Mouse (Mus musculus) limb, embryonic 12.5 days (tissue): ENCODE results near the gene Tmem106c. TPM values are rescaled to one million over a fixed set of nuclear protein-coding genes. Genes with fewer than 3 reads are reported as not detected.
A peak's percentile ranks its signal among the peaks of the same experiment; 100 is the strongest.

Experiments
- ATAC-seq: fragments of 200-750 bp; cut with Nextera tagmentation; 2 replicates; pipeline ENCODE4 v1.8.0; 2017; ENCODE audit warnings: low read depth, moderate TSS enrichment; ENCODE audit not compliant: insufficient number of reproducible peaks, insufficient read depth, low FRiP score, low TSS enrichment
- H3K27ac ChIP-seq: fragments of 300-500 bp; sonication (generic); 2 replicates; pipeline ENCODE4 v1.5.1; 2016; ENCODE audit warnings: mild to moderate bottlenecking, moderate library complexity
- H3K27me3 ChIP-seq: fragments of 300-500 bp; sonication (generic); 2 replicates; pipeline ENCODE4 v1.6.1; 2016; ENCODE audit warnings: mild to moderate bottlenecking, moderate library complexity
- H3K36me3 ChIP-seq: fragments of 300-500 bp; sonication (generic); 2 replicates; pipeline ENCODE4 v1.6.1; 2016; ENCODE audit warnings: mild to moderate bottlenecking, moderate library complexity
- H3K4me1 ChIP-seq: fragments of 300-500 bp; sonication (generic); replicated peaks from 2 replicates; pipeline ENCODE4 v1.6.1; 2016
- H3K4me2 ChIP-seq: fragments of 300-500 bp; sonication (generic); 2 replicates; pipeline ENCODE4 v1.6.1; 2016; ENCODE audit warnings: mild to moderate bottlenecking, moderate library complexity
- H3K4me3 ChIP-seq: fragments of 300-500 bp; sonication (generic); replicated peaks from 2 replicates; pipeline ENCODE4 v1.5.1; 2016; ENCODE audit warnings: mild to moderate bottlenecking
- H3K9ac ChIP-seq: fragments of 300-500 bp; sonication (generic); replicated peaks from 2 replicates; pipeline ENCODE4 v1.6.1; 2016; ENCODE audit warnings: mild to moderate bottlenecking, moderate library complexity
- H3K9me3 ChIP-seq: fragments of 300-500 bp; sonication (generic); 2 replicates; pipeline ENCODE4 v1.6.1; 2016; ENCODE audit warnings: mild to moderate bottlenecking, moderate library complexity
- WGBS: fragments of 180-500 bp; shearing (Covaris S2); methylation state at CpG from one replicate; pipeline ENCODE4 v1.1.7; 2016; 5-methylcytosine and 5-hydroxymethylcytosine counted together
- polyA plus RNA-seq: library from polyadenylated mRNA; unstranded; fragments of >200 nt; fragmentation: Nextera tagmentation; extraction: Ambion mirVana; gene quantifications from 2 replicates; pipeline ENCODE4 v1.2.1, GENCODE M21; 2016

Tmem106c gene
- polyA plus RNA-seq, 1 experiment from 2014 or later: 33.9 TPM

GRCm38 (mm10) chr15:97952889-97953189, 11.2 kb upstream of the Tmem106c start:
- 67% methylated on average over 4 of the region's 4 CpGs for WGBS
- Histone ChIP-seq H3K27ac (no peak overlapping the region), H3K4me3 (no peak overlapping the region), H3K4me1 (peaks cover 32% of the 10 kb centered on the region), H3K27me3 (peaks cover 7% of the 10 kb centered on the region; the same call in 1 of the 2 replicates), H3K36me3 (no peaks in the 10 kb centered on the region), H3K4me2 (0 out of 2 replicates have a peak overlapping the region, but pooled peaks have one; percentile 27), H3K9ac (no peak overlapping the region), H3K9me3 (no peaks in the 10 kb centered on the region)
- ATAC-seq: 0 out of 2 replicates have a peak, but pooled peaks have one; percentile 24

GRCm38 (mm10) chr15:97954671-97955070, 9.3 kb upstream of the Tmem106c start:
- no peak overlapping the region for H3K4me2 ChIP-seq
- H3K4me1 ChIP-seq: peaks cover 23% of the 10 kb centered on the region
- H3K4me3 ChIP-seq: no peak overlapping the region
- no peaks in the 10 kb centered on the region for H3K9me3 ChIP-seq
- H3K36me3 ChIP-seq: no peaks in the 10 kb centered on the region
- no peak overlapping the region for H3K9ac ChIP-seq
- WGBS: 82% methylated on average over 8 of the region's 8 CpGs
- no peak overlapping the region for H3K27ac ChIP-seq
- ATAC-seq: no peak
- H3K27me3 ChIP-seq: peaks cover 7% of the 10 kb centered on the region; the same call in 1 of the 2 replicates

- WGBS: 76% methylated on average over 1 of the region's 1 CpGs
Observed at GRCm38 (mm10) chr15:97955286-97955685, 8.7 kb upstream of the Tmem106c start.

GRCm38 (mm10) chr15:97955742-97956141, 8.3 kb upstream of the Tmem106c start:
- WGBS: 22% methylated on average over 4 of the region's 4 CpGs
- no peak for ATAC-seq
- H3K9ac ChIP-seq: no peak overlapping the region
- H3K4me2 ChIP-seq: no peak overlapping the region
- H3K27me3 ChIP-seq: peaks cover 7% of the 10 kb centered on the region; the same call in 1 of the 2 replicates
- H3K27ac ChIP-seq: no peak overlapping the region
- H3K4me1 ChIP-seq: peaks cover 21% of the 10 kb centered on the region
- no peaks in the 10 kb centered on the region for H3K9me3 ChIP-seq
- no peak overlapping the region for H3K4me3 ChIP-seq
- H3K36me3 ChIP-seq: no peaks in the 10 kb centered on the region

More at GRCm38 (mm10) chr15:97955286-97955685, 8.7 kb upstream of the Tmem106c start:
- Histone ChIP-seq H3K9me3 (no peaks in the 10 kb centered on the region), H3K4me1 (peaks cover 21% of the 10 kb centered on the region), H3K9ac (no peak overlapping the region), H3K36me3 (no peaks in the 10 kb centered on the region), H3K4me3 (no peak overlapping the region), H3K27ac (no peak overlapping the region), H3K27me3 (peaks cover 7% of the 10 kb centered on the region; the same call in 1 of the 2 replicates), H3K4me2 (no peak overlapping the region)
- ATAC-seq: no peak

- no peak for ATAC-seq
- H3K4me3 ChIP-seq: no peak overlapping the region
- H3K4me2 ChIP-seq: no peak overlapping the region
- no peaks in the 10 kb centered on the region for H3K9me3 ChIP-seq
- H3K36me3 ChIP-seq: no peaks in the 10 kb centered on the region
- peaks cover 21% of the 10 kb centered on the region for H3K4me1 ChIP-seq
- 0 out of 2 replicates have a peak overlapping the region, but pooled peaks have one; percentile 17 for H3K27ac ChIP-seq
- peaks cover 7% of the 10 kb centered on the region; the same call in 1 of the 2 replicates for H3K27me3 ChIP-seq
- no peak overlapping the region for H3K9ac ChIP-seq
- whole genome bisulfite sequencing: 57% methylated on average over 11 of the region's 11 CpGs
Observed at GRCm38 (mm10) chr15:97956416-97956815, 7.6 kb upstream of the Tmem106c start.

GRCm38 (mm10) chr15:97963329-97963988, 541 bp upstream of the Tmem106c start:
- ATAC-seq: no peak
- Histone ChIP-seq H3K9ac (peak overlapping the region; percentile 65), H3K27me3 (no peaks in the 10 kb centered on the region), H3K9me3 (no peaks in the 10 kb centered on the region), H3K36me3 (no peaks in the 10 kb centered on the region), H3K4me1 (peaks cover 6% of the 10 kb centered on the region), H3K4me3 (peak overlapping the region; percentile 58), H3K4me2 (peak overlapping the region; percentile 80), H3K27ac (peak overlapping the region; percentile 50; the same call in 1 of the 2 replicates)
- 13% methylated on average over 13 of the region's 13 CpGs for WGBS

GRCm38 (mm10) chr15:97964836-97965187, 812 bp downstream of the Tmem106c start:
- Histone ChIP-seq H3K9ac (peak overlapping the region; percentile 70), H3K27ac (peak overlapping the region; percentile 80; the same call in 1 of the 2 replicates), H3K4me3 (peak overlapping the region; percentile 58), H3K4me1 (peaks cover 6% of the 10 kb centered on the region), H3K4me2 (peak overlapping the region; percentile 80), H3K36me3 (no peaks in the 10 kb centered on the region), H3K9me3 (no peaks in the 10 kb centered on the region), H3K27me3 (no peaks in the 10 kb centered on the region)
- ATAC-seq: peak; percentile 54
- WGBS: 23% methylated on average over 7 of the region's 7 CpGs

GRCm38 (mm10) chr15:97965311-97966045, 1.5 kb downstream of the Tmem106c start:
- no peak overlapping the region for H3K4me2 ChIP-seq
- peaks cover 10% of the 10 kb centered on the region for H3K4me1 ChIP-seq
- H3K9me3 ChIP-seq: no peaks in the 10 kb centered on the region
- no peak overlapping the region for H3K4me3 ChIP-seq
- no peaks in the 10 kb centered on the region for H3K36me3 ChIP-seq
- WGBS: 69% methylated on average over 17 of the region's 17 CpGs
- H3K27ac ChIP-seq: no peak overlapping the region
- no peaks in the 10 kb centered on the region for H3K27me3 ChIP-seq
- H3K9ac ChIP-seq: no peak overlapping the region
- ATAC-seq: no peak

GRCm38 (mm10) chr15:97970299-97970698, 6.3 kb downstream of the Tmem106c start:
- Histone ChIP-seq H3K9ac (no peak overlapping the region), H3K4me3 (no peak overlapping the region), H3K27me3 (no peaks in the 10 kb centered on the region), H3K4me2 (no peak overlapping the region), H3K4me1 (peaks cover 12% of the 10 kb centered on the region), H3K9me3 (no peaks in the 10 kb centered on the region), H3K27ac (no peak overlapping the region), H3K36me3 (peaks cover 4% of the 10 kb centered on the region)
- 37% methylated on average over 6 of the region's 6 CpGs for WGBS
- no peak for ATAC-seq

- Histone ChIP-seq H3K4me1 (peaks cover 12% of the 10 kb centered on the region), H3K4me3 (no peak overlapping the region), H3K4me2 (no peak overlapping the region), H3K9ac (no peak overlapping the region), H3K36me3 (peaks cover 26% of the 10 kb centered on the region), H3K9me3 (no peaks in the 10 kb centered on the region), H3K27ac (no peak overlapping the region), H3K27me3 (no peaks in the 10 kb centered on the region)
- WGBS: 93% methylated on average over 6 of the region's 6 CpGs
- no peak for ATAC-seq
Observed at GRCm38 (mm10) chr15:97972580-97972979, 8.6 kb downstream of the Tmem106c start.

GRCm38 (mm10) chr15:97973248-97974005, 9.4 kb downstream of the Tmem106c start:
- Histone ChIP-seq H3K36me3 (peaks cover 35% of the 10 kb centered on the region), H3K9me3 (no peaks in the 10 kb centered on the region), H3K27me3 (no peaks in the 10 kb centered on the region), H3K27ac (no peak overlapping the region), H3K4me3 (no peak overlapping the region), H3K4me1 (peaks cover 12% of the 10 kb centered on the region), H3K9ac (no peak overlapping the region), H3K4me2 (no peak overlapping the region)
- ATAC-seq: no peak
- 31% methylated on average over 11 of the region's 11 CpGs for WGBS
